Mouse (Mus musculus): Measurements from ENCODE around the gene Rhbdd2.
A peak's percentile ranks its signal among the peaks of the same experiment; 100 is the strongest.

Rhbdd2 gene

GRCm38 (mm10) chr5:135643869-135644268 is 11.5 kb downstream of the Rhbdd2 start:
- DNase-seq (ENCODE audit: extremely low read depth, insufficient read length, low spot score) = peak; percentile 46

- no peak for DNase-seq (ENCODE audit: extremely low read depth, insufficient read length, low spot score)
Observed at GRCm38 (mm10) chr5:135645330-135645729, 12.9 kb downstream of the Rhbdd2 start.

GRCm38 (mm10) chr5:135646038-135646437 is 13.6 kb downstream of the Rhbdd2 start:
- no peak for DNase-seq (ENCODE audit: extremely low read depth, insufficient read length, low spot score)

- DNase-seq (ENCODE audit: extremely low read depth, insufficient read length, low spot score) = peak; percentile 70
Observed at GRCm38 (mm10) chr5:135648461-135649308, 16.3 kb downstream of the Rhbdd2 start.

GRCm38 (mm10) chr5:135649309-135649633 is 16.9 kb downstream of the Rhbdd2 start:
- DNase-seq (ENCODE audit: extremely low read depth, insufficient read length, low spot score) = no peak

- DNase-seq (ENCODE audit: extremely low read depth, insufficient read length, low spot score) = no peak
Observed at GRCm38 (mm10) chr5:135651536-135651935, 19.1 kb downstream of the Rhbdd2 start.

GRCm38 (mm10) chr5:135653209-135653608 is 20.8 kb downstream of the Rhbdd2 start:
- DNase-seq (ENCODE audit: extremely low read depth, insufficient read length, low spot score) = no peak

- DNase-seq (ENCODE audit: extremely low read depth, insufficient read length, low spot score) = no peak
Observed at GRCm38 (mm10) chr5:135656046-135656445, 23.6 kb downstream of the Rhbdd2 start.

GRCm38 (mm10) chr5:135657128-135657527 is 24.7 kb downstream of the Rhbdd2 start:
- no peak for DNase-seq (ENCODE audit: extremely low read depth, insufficient read length, low spot score)

GRCm38 (mm10) chr5:135657703-135658373 is 25.4 kb downstream of the Rhbdd2 start:
- DNase-seq (ENCODE audit: extremely low read depth, insufficient read length, low spot score) = no peak

- no peak for DNase-seq (ENCODE audit: extremely low read depth, insufficient read length, low spot score)
Observed at GRCm38 (mm10) chr5:135659956-135660355, 27.5 kb downstream of the Rhbdd2 start.

GRCm38 (mm10) chr5:135660535-135660934 is 28.1 kb downstream of the Rhbdd2 start:
- DNase-seq (ENCODE audit: extremely low read depth, insufficient read length, low spot score) = no peak

- no peak for DNase-seq (ENCODE audit: extremely low read depth, insufficient read length, low spot score)
Observed at GRCm38 (mm10) chr5:135666890-135667289, 34.5 kb downstream of the Rhbdd2 start.

- DNase-seq (ENCODE audit: extremely low read depth, insufficient read length, low spot score) = no peak
Observed at GRCm38 (mm10) chr5:135668071-135668470, 35.7 kb downstream of the Rhbdd2 start.

GRCm38 (mm10) chr5:135669741-135670275 is 37.4 kb downstream of the Rhbdd2 start, which contains the start of gene Por:
Gene Por (plus strand): TSS chr5:135670033.
- DNase-seq (ENCODE audit: extremely low read depth, insufficient read length, low spot score) = peak; percentile 83

GRCm38 (mm10) chr5:135670881-135671280 is 38.5 kb downstream of the Rhbdd2 start:
- peak; percentile 57 for DNase-seq (ENCODE audit: extremely low read depth, insufficient read length, low spot score)

GRCm38 (mm10) chr5:135672509-135672908 is 40.1 kb downstream of the Rhbdd2 start:
- DNase-seq (ENCODE audit: extremely low read depth, insufficient read length, low spot score) = no peak

GRCm38 (mm10) chr5:135672980-135673379 is 40.6 kb downstream of the Rhbdd2 start:
- no peak for DNase-seq (ENCODE audit: extremely low read depth, insufficient read length, low spot score)

- no peak for DNase-seq (ENCODE audit: extremely low read depth, insufficient read length, low spot score)
Observed at GRCm38 (mm10) chr5:135674349-135674775, 41.9 kb downstream of the Rhbdd2 start.

- no peak for DNase-seq (ENCODE audit: extremely low read depth, insufficient read length, low spot score)
Observed at GRCm38 (mm10) chr5:135674821-135675220, 42.4 kb downstream of the Rhbdd2 start.

GRCm38 (mm10) chr5:135676696-135677095 is 44.3 kb downstream of the Rhbdd2 start:
- DNase-seq (ENCODE audit: extremely low read depth, insufficient read length, low spot score) = no peak

GRCm38 (mm10) chr5:135677251-135677650 is 44.8 kb downstream of the Rhbdd2 start:
- no peak for DNase-seq (ENCODE audit: extremely low read depth, insufficient read length, low spot score)

Data from 3134 (cell line).